In genomic region chr1:178449172-178449571, GRCm38 (mm10) we compare ENCODE assay signal across 8 mouse cellular contexts. TPM values are rescaled to one million over a fixed set of nuclear protein-coding genes. Genes with fewer than 3 reads are reported as not detected.
DNase-seq lines count a peak whose midpoint lies in the region; ATAC-seq and TF ChIP-seq lines count a peak whose summit lies in the region.

No protein-coding gene starts in this region.

- no peaks in the 10 kb centered on the region for H3K9me3 ChIP-seq in neural tube, embryonic 15.5 days (replicated peaks)
- no peaks in the 10 kb centered on the region for H3K9me3 ChIP-seq in intestine, postnatal 0 days (ENCODE audit: control insufficient read depth)
- H3K9me3 ChIP-seq in midbrain, embryonic 13.5 days = no peaks in the 10 kb centered on the region

- H3K4me1 ChIP-seq in neural tube, embryonic 15.5 days = no peaks in the 10 kb centered on the region
- H3K4me1 ChIP-seq in intestine, postnatal 0 days (replicated peaks; ENCODE audit: control insufficient read depth, insufficient read depth, low read length) = no peaks in the 10 kb centered on the region
- H3K4me1 ChIP-seq in midbrain, embryonic 13.5 days (replicated peaks) = peaks cover 5% of the 10 kb centered on the region

- no peak overlapping the region for H3K9ac ChIP-seq in neural tube, embryonic 15.5 days (replicated peaks)
- no peak overlapping the region for H3K9ac ChIP-seq in intestine, postnatal 0 days (ENCODE audit: low read depth, low read length)
- H3K9ac ChIP-seq in midbrain, embryonic 13.5 days (replicated peaks) = no peak overlapping the region

- H3K4me2 ChIP-seq in neural tube, embryonic 15.5 days = no peak overlapping the region
- H3K4me2 ChIP-seq in intestine, postnatal 0 days (replicated peaks; ENCODE audit: low read depth) = no peak overlapping the region
- H3K4me2 ChIP-seq in midbrain, embryonic 13.5 days (replicated peaks) = no peak overlapping the region

- H3K27me3 ChIP-seq in neural tube, embryonic 15.5 days (replicated peaks) = no peaks in the 10 kb centered on the region
- H3K27me3 ChIP-seq in intestine, postnatal 0 days (replicated peaks; ENCODE audit: control insufficient read depth, insufficient read depth, low read length) = no peaks in the 10 kb centered on the region
- H3K27me3 ChIP-seq in midbrain, embryonic 13.5 days = no peaks in the 10 kb centered on the region

- DNase-seq in neural tube, embryonic 10.5 days (ENCODE audit: extremely low spot score, low spot score) = peak; percentile 79
- peak; percentile 77 for DNase-seq in embryo, embryonic 9.5 days (ENCODE audit: extremely low spot score)
- peak; percentile 97 for DNase-seq in heart, adult 11 months
- peak; percentile 44 to 64 for DNase-seq in left cerebral cortex, postnatal 36 days (ENCODE audit: low spot score in 2 of 2)
- DNase-seq in spleen, adult 18-20 months = peak; percentile 55 to 71

- H3K4me3 ChIP-seq in neural tube, embryonic 15.5 days (replicated peaks) = no peak overlapping the region
- H3K4me3 ChIP-seq in intestine, postnatal 0 days (ENCODE audit: low read depth, low read length) = no peak overlapping the region
- no peak overlapping the region for H3K4me3 ChIP-seq in midbrain, embryonic 13.5 days (replicated peaks)

- H3K36me3 ChIP-seq in neural tube, embryonic 15.5 days = no peaks in the 10 kb centered on the region
- no peaks in the 10 kb centered on the region for H3K36me3 ChIP-seq in intestine, postnatal 0 days (ENCODE audit: control insufficient read depth, insufficient read depth)
- no peaks in the 10 kb centered on the region for H3K36me3 ChIP-seq in midbrain, embryonic 13.5 days

- no peak; the same call in 1 of the 2 replicates for ATAC-seq in neural tube, embryonic 15.5 days (ENCODE audit: low FRiP score)
- peak; percentile 69 for ATAC-seq in intestine, postnatal 0 days
- peak; percentile 79; the same call in 1 of the 2 replicates for ATAC-seq in midbrain, embryonic 13.5 days

- 23% methylated on average over 3 of the region's 3 CpGs for WGBS in neural tube, embryonic 15.5 days
- WGBS in intestine, postnatal 0 days = 18% methylated on average over 3 of the region's 3 CpGs
- 29% methylated on average over 3 of the region's 3 CpGs for WGBS in midbrain, embryonic 13.5 days

- intact Hi-C loops in left cerebral cortex, postnatal 36 days (cut with DNase I) = loop anchor here (2.0 to 5.0 kb wide), 4 partner anchors 42 to 302 kb away; partner anchors contain the start of genes Cox20, Efcab2 and Hnrnpu

- peak; percentile 94 for TF ChIP-seq CTCF in intestine, postnatal 0 days (IDR thresholded peaks at IDR 0.05; ENCODE audit: low read depth)

- H3K27ac ChIP-seq in neural tube, embryonic 15.5 days (replicated peaks) = no peak overlapping the region
- no peak overlapping the region for H3K27ac ChIP-seq in intestine, postnatal 0 days (ENCODE audit: low read depth, low read length)
- H3K27ac ChIP-seq in midbrain, embryonic 13.5 days = no peak overlapping the region

RNA-seq across cellular contexts. Expression of gene Efcab2, which starts 43.3 kb away (rescaled TPM):
- 10.7 and 10.8 TPM in 2 replicates for polyA plus RNA-seq in neural tube, embryonic 15.5 days (2015; fragmentation: Nextera tagmentation; extraction: Ambion mirVana)
- 7.9 and 8.1 TPM in 2 replicates for polyA plus RNA-seq in intestine, postnatal 0 days (2015; fragmentation: Nextera tagmentation; extraction: Ambion mirVana)
- 10 to 100 TPM; 11.6 to 12.5 TPM for total RNA-seq in left cerebral cortex, postnatal 36 days (2021)
- polyA plus RNA-seq in midbrain, embryonic 13.5 days (2015; fragmentation: Nextera tagmentation; extraction: Ambion mirVana) = 8.8 and 9.0 TPM in 2 replicates
